Mouse (Mus musculus) C2C12 (cell line): Measurements from ENCODE around the gene Tnfrsf1a. TPM values are rescaled to one million over a fixed set of nuclear protein-coding genes. Genes with fewer than 3 reads are reported as not detected.

Experiments used
- H3K27me3 ChIP-seq: one replicate; pipeline ENCODE4 v1.6.1; 2011; ENCODE audit not compliant: control insufficient read depth, insufficient read depth, insufficient read length
- H3K36me3 ChIP-seq: one replicate; pipeline ENCODE4 v1.6.1; 2011; ENCODE audit not compliant: control insufficient read depth, insufficient read depth
- H3K4me3 ChIP-seq: one replicate; pipeline ENCODE4 v1.5.1; 2011; ENCODE audit warnings: mild to moderate bottlenecking, control low read depth; ENCODE audit not compliant: poor library complexity, insufficient read depth, severe bottlenecking
- H3K79me2 ChIP-seq: one replicate; pipeline ENCODE4 v1.6.1; 2011; ENCODE audit not compliant: control insufficient read depth, insufficient read depth
- H3K79me3 ChIP-seq: one replicate; pipeline ENCODE4 v1.6.1; 2011; ENCODE audit warnings: low read depth, control low read depth
- H3ac ChIP-seq: one replicate; pipeline ENCODE3; 2011; ENCODE audit warnings: low read depth; ENCODE audit not compliant: control insufficient read depth, insufficient read length
- CEBPB ChIP-seq: IDR thresholded peaks from one replicate; pipeline ENCODE4 v1.6.1; 2011; ENCODE audit warnings: low read depth, mild to moderate bottlenecking, control low read depth, moderate library complexity
- CTCF ChIP-seq: IDR thresholded peaks from one replicate; pipeline ENCODE4 v1.5.1; 2011; ENCODE audit not compliant: control insufficient read depth, insufficient read depth, insufficient read length
- FOSL1 ChIP-seq: IDR thresholded peaks from one replicate; pipeline ENCODE4 v1.8.0; 2011; ENCODE audit warnings: mild to moderate bottlenecking, low read length; ENCODE audit not compliant: poor library complexity, insufficient read depth, severe bottlenecking
- MAX ChIP-seq: IDR thresholded peaks from one replicate; pipeline ENCODE4 v1.6.1; 2011; ENCODE audit warnings: mild to moderate bottlenecking, control low read depth
- MYOD1 ChIP-seq: IDR thresholded peaks from one replicate; pipeline ENCODE4 v1.6.1; 2011; ENCODE audit warnings: low read depth; ENCODE audit not compliant: control insufficient read depth, insufficient read length
- MYOG ChIP-seq: IDR thresholded peaks from one replicate; pipeline ENCODE4 v1.6.1; 2011; ENCODE audit not compliant: control insufficient read depth, insufficient read length; ENCODE audit errors: extremely low read depth
- USF1 ChIP-seq: IDR thresholded peaks from one replicate; pipeline ENCODE4 v1.6.1; 2011; ENCODE audit warnings: low read depth, mild to moderate bottlenecking, control low read depth, moderate library complexity
- polyA plus RNA-seq: library from polyadenylated mRNA; unstranded; fragments of >200 nt; fragmentation: generic; extraction: Trizol; gene quantifications from one replicate; pipeline ENCODE4 v1.2.1, GENCODE M21; 2012; ENCODE audit warnings: missing spikeins

Gene Tnfrsf1a
- polyA plus RNA-seq, 1 experiment: 65.4 TPM

GRCm38 (mm10) chr6:125338791-125339660 lies 10.1 kb upstream of the Tnfrsf1a start:
- H3K36me3 ChIP-seq: no peaks in the 10 kb centered on the region
- TF ChIP-seq USF1 (no peak), CTCF (no peak), MYOG (no peak), FOSL1 (no peak), MYOD1 (no peak), MAX (no peak), CEBPB (no peak)
- H3K27me3 ChIP-seq: peaks cover 7% of the 10 kb centered on the region
- no peak overlapping the region for H3K4me3 ChIP-seq
- H3K79me3 ChIP-seq: no peaks in the 10 kb centered on the region
- H3K79me2 ChIP-seq: no peaks in the 10 kb centered on the region
- H3ac ChIP-seq: no peak overlapping the region

- no peak overlapping the region for H3ac ChIP-seq
- H3K79me3 ChIP-seq: no peaks in the 10 kb centered on the region
- no peaks in the 10 kb centered on the region for H3K36me3 ChIP-seq
- TF ChIP-seq CTCF: no peak
- TF ChIP-seq FOSL1: no peak
- no peak for TF ChIP-seq MYOG
- no peak for TF ChIP-seq CEBPB
- TF ChIP-seq MAX: no peak
- TF ChIP-seq USF1: no peak
- TF ChIP-seq MYOD1: no peak
- no peak overlapping the region for H3K4me3 ChIP-seq
- H3K27me3 ChIP-seq: peaks cover 7% of the 10 kb centered on the region
- no peaks in the 10 kb centered on the region for H3K79me2 ChIP-seq
These were observed 8.9 kb upstream of the Tnfrsf1a start for GRCm38 (mm10) chr6:125340244-125340643.

- Histone ChIP-seq H3K4me3 (no peak overlapping the region), H3K79me3 (no peaks in the 10 kb centered on the region), H3K79me2 (no peaks in the 10 kb centered on the region), H3ac (no peak overlapping the region), H3K36me3 (no peaks in the 10 kb centered on the region), H3K27me3 (peaks cover 7% of the 10 kb centered on the region)
- no peak for TF ChIP-seq MYOD1
- no peak for TF ChIP-seq CEBPB
- no peak for TF ChIP-seq USF1
- TF ChIP-seq MYOG: no peak
- no peak for TF ChIP-seq FOSL1
- no peak for TF ChIP-seq MAX
- no peak for TF ChIP-seq CTCF
These were observed 7.0 kb upstream of the Tnfrsf1a start for GRCm38 (mm10) chr6:125342198-125342597.

- Histone ChIP-seq H3K79me3 (no peaks in the 10 kb centered on the region), H3K27me3 (no peaks in the 10 kb centered on the region), H3ac (no peak overlapping the region), H3K36me3 (no peaks in the 10 kb centered on the region), H3K4me3 (no peak overlapping the region), H3K79me2 (no peaks in the 10 kb centered on the region)
- TF ChIP-seq MYOG (no peak), MAX (no peak), CEBPB (no peak), CTCF (no peak)
These were observed 5.1 kb upstream of the Tnfrsf1a start for GRCm38 (mm10) chr6:125344084-125344483.

GRCm38 (mm10) chr6:125344866-125345265 lies 4.3 kb upstream of the Tnfrsf1a start:
- Histone ChIP-seq H3K27me3 (no peaks in the 10 kb centered on the region), H3K36me3 (no peaks in the 10 kb centered on the region), H3ac (no peak overlapping the region), H3K4me3 (no peak overlapping the region), H3K79me3 (peaks cover 4% of the 10 kb centered on the region), H3K79me2 (peaks cover 7% of the 10 kb centered on the region)
- no peak for TF ChIP-seq CEBPB
- TF ChIP-seq MYOG: no peak

- Histone ChIP-seq H3K4me3 (no peak overlapping the region), H3K79me2 (peaks cover 15% of the 10 kb centered on the region), H3K36me3 (no peaks in the 10 kb centered on the region), H3K79me3 (peaks cover 11% of the 10 kb centered on the region), H3K27me3 (no peaks in the 10 kb centered on the region), H3ac (no peak overlapping the region)
- no peak for TF ChIP-seq MYOG
- peak; percentile 18 for TF ChIP-seq USF1
These were observed 3.5 kb upstream of the Tnfrsf1a start for GRCm38 (mm10) chr6:125345625-125346024.
